Mouse (Mus musculus) midbrain, postnatal 0 days (tissue): ENCODE measurements around the gene Oprm1. TPM values are rescaled to one million over a fixed set of nuclear protein-coding genes. Genes with fewer than 3 reads are reported as not detected.

Experiments
- ATAC-seq: fragments of 200-750 bp; cut with Nextera tagmentation; 2 replicates; pipeline ENCODE4 v1.8.0; 2017; ENCODE audit warnings: moderate number of reproducible peaks, mild to moderate bottlenecking, moderate TSS enrichment, moderate library complexity; ENCODE audit not compliant: low FRiP score
- DNase-seq: peaks from one replicate; pipeline ENCODE4 v3.0.0-alpha.2; 2015; ENCODE audit warnings: low spot score
- H3K27ac ChIP-seq: fragments of 300-500 bp; sonication (generic); 2 replicates; pipeline ENCODE4 v1.5.1; 2014; ENCODE audit warnings: low read depth, mild to moderate bottlenecking, low read length, mixed read lengths
- H3K27me3 ChIP-seq: fragments of 300-500 bp; sonication (generic); 2 replicates; pipeline ENCODE4 v1.6.1; 2014; ENCODE audit warnings: low read length, control low read depth, mixed read lengths; ENCODE audit not compliant: insufficient read depth
- H3K36me3 ChIP-seq: fragments of 300-500 bp; sonication (generic); 2 replicates; pipeline ENCODE4 v1.6.1; 2014; ENCODE audit warnings: low read length, control low read depth, mixed read lengths; ENCODE audit not compliant: insufficient read depth
- H3K4me1 ChIP-seq: fragments of 300-500 bp; sonication (generic); 2 replicates; pipeline ENCODE4 v1.6.1; 2014; ENCODE audit warnings: mild to moderate bottlenecking, control low read depth, antibody characterized with exemption, low read length, mixed read lengths; ENCODE audit not compliant: insufficient read depth
- H3K4me2 ChIP-seq: fragments of 300-500 bp; sonication (generic); 2 replicates; pipeline ENCODE4 v1.6.1; 2014; ENCODE audit warnings: low read depth, mild to moderate bottlenecking, low read length, mixed read lengths; ENCODE audit not compliant: poor library complexity, severe bottlenecking
- H3K4me3 ChIP-seq: fragments of 300-500 bp; sonication (generic); 2 replicates; pipeline ENCODE4 v1.5.1; 2014; ENCODE audit warnings: low read depth, mild to moderate bottlenecking, low read length, moderate library complexity
- H3K9ac ChIP-seq: fragments of 300-500 bp; sonication (generic); replicated peaks from 2 replicates; pipeline ENCODE4 v1.6.1; 2014; ENCODE audit warnings: mild to moderate bottlenecking, low read length, moderate library complexity, mixed read lengths; ENCODE audit not compliant: poor library complexity, severe bottlenecking
- H3K9me3 ChIP-seq: fragments of 300-500 bp; sonication (generic); 2 replicates; pipeline ENCODE4 v1.6.1; 2016; ENCODE audit warnings: low read length, control low read depth
- CTCF ChIP-seq: IDR thresholded peaks from 2 replicates; pipeline ENCODE4 v1.5.1; 2016; ENCODE audit warnings: antibody characterized with exemption, mild to moderate bottlenecking
- WGBS: fragments of 180-500 bp; shearing (Covaris S2); extraction: QIAGEN DNeasy Blood & Tissue Kit; methylation state at CpG from one replicate; pipeline ENCODE4 v1.1.7; 2014; 5-methylcytosine and 5-hydroxymethylcytosine counted together
- polyA plus RNA-seq: library from polyadenylated mRNA; unstranded; fragments of >200 nt; fragmentation: Nextera tagmentation; extraction: Ambion mirVana; gene quantifications from 2 replicates; pipeline ENCODE4 v1.2.1, GENCODE M21; 2015
- total RNA-seq: library from RNA; depleted of rRNA; stranded (reverse); fragments of >200 nt; gene quantifications from 2 replicates; pipeline ENCODE4 v1.2.3, GENCODE M21; 2014

Oprm1 gene
- total and polyA plus RNA-seq, 2 experiments from 2014 or later = 2.8 to 9.0 TPM

- no peak overlapping the region for H3K27ac ChIP-seq
- H3K4me1 ChIP-seq = no peaks in the 10 kb centered on the region
- WGBS = 55% methylated on average over 5 of the region's 5 CpGs
- H3K27me3 ChIP-seq = no peaks in the 10 kb centered on the region
- no peak overlapping the region for H3K4me3 ChIP-seq
- no peaks in the 10 kb centered on the region for H3K9me3 ChIP-seq
- peak; percentile 34 for TF ChIP-seq CTCF
- no peaks in the 10 kb centered on the region for H3K36me3 ChIP-seq
- ATAC-seq (no peak), DNase-seq (peak; percentile 40)
- no peak overlapping the region for H3K9ac ChIP-seq
- no peak overlapping the region for H3K4me2 ChIP-seq
These were observed 246.8 kb downstream of the Oprm1 start for GRCm38 (mm10) chr10:7004980-7005538.

GRCm38 (mm10) chr10:7010543-7010942 is 252.2 kb downstream of the Oprm1 start:
- Histone ChIP-seq H3K27me3 (no peaks in the 10 kb centered on the region), H3K27ac (no peak overlapping the region), H3K4me3 (no peak overlapping the region), H3K4me1 (no peaks in the 10 kb centered on the region), H3K9me3 (no peaks in the 10 kb centered on the region), H3K36me3 (no peaks in the 10 kb centered on the region), H3K4me2 (no peak overlapping the region), H3K9ac (no peak overlapping the region)
- 88% methylated on average over 8 of the region's 8 CpGs for WGBS
- no peak for TF ChIP-seq CTCF
- ATAC-seq (no peak), DNase-seq (no peak)

- no peaks in the 10 kb centered on the region for H3K36me3 ChIP-seq
- no peak for DNase-seq
- H3K4me3 ChIP-seq = no peak overlapping the region
- 0 out of 2 replicates have a peak, but pooled peaks have one; percentile 12 for TF ChIP-seq CTCF
- H3K4me2 ChIP-seq = no peak overlapping the region
- no peaks in the 10 kb centered on the region for H3K9me3 ChIP-seq
- no peak overlapping the region for H3K27ac ChIP-seq
- no peak for ATAC-seq
- H3K27me3 ChIP-seq = no peaks in the 10 kb centered on the region
- H3K4me1 ChIP-seq = no peaks in the 10 kb centered on the region
- no peak overlapping the region for H3K9ac ChIP-seq
- WGBS = 46% methylated on average over 1 of the region's 1 CpGs
These were observed 256.9 kb downstream of the Oprm1 start for GRCm38 (mm10) chr10:7015199-7015598.

- H3K9me3 ChIP-seq = no peaks in the 10 kb centered on the region
- DNase-seq = no peak
- no peak for ATAC-seq
- WGBS = 78% methylated on average over 7 of the region's 7 CpGs
- no peak overlapping the region for H3K4me3 ChIP-seq
- H3K27ac ChIP-seq = no peak overlapping the region
- H3K27me3 ChIP-seq = no peaks in the 10 kb centered on the region
- H3K4me1 ChIP-seq = no peaks in the 10 kb centered on the region
- no peak overlapping the region for H3K9ac ChIP-seq
- no peak overlapping the region for H3K4me2 ChIP-seq
- H3K36me3 ChIP-seq = no peaks in the 10 kb centered on the region
- no peak for TF ChIP-seq CTCF
These were observed 261.6 kb downstream of the Oprm1 start for GRCm38 (mm10) chr10:7019781-7020386.

- Histone ChIP-seq H3K4me1 (no peaks in the 10 kb centered on the region), H3K27ac (no peak overlapping the region), H3K9ac (no peak overlapping the region), H3K4me2 (no peak overlapping the region), H3K36me3 (no peaks in the 10 kb centered on the region), H3K9me3 (no peaks in the 10 kb centered on the region), H3K27me3 (no peaks in the 10 kb centered on the region), H3K4me3 (no peak overlapping the region)
- 94% methylated on average over 9 of the region's 9 CpGs for WGBS
- DNase-seq (no peak), ATAC-seq (no peak)
- TF ChIP-seq CTCF = no peak
These were observed 262.2 kb downstream of the Oprm1 start for GRCm38 (mm10) chr10:7020551-7020950.

- Histone ChIP-seq H3K27me3 (no peaks in the 10 kb centered on the region), H3K9me3 (no peaks in the 10 kb centered on the region), H3K36me3 (no peaks in the 10 kb centered on the region), H3K4me3 (no peak overlapping the region), H3K27ac (no peak overlapping the region), H3K4me2 (no peak overlapping the region), H3K4me1 (no peaks in the 10 kb centered on the region), H3K9ac (no peak overlapping the region)
- DNase-seq = no peak
- 82% methylated on average over 1 of the region's 1 CpGs for WGBS
- no peak for TF ChIP-seq CTCF
- no peak for ATAC-seq
These were observed 266.7 kb downstream of the Oprm1 start for GRCm38 (mm10) chr10:7025028-7025427.
